Mouse (Mus musculus): ENCODE measurements at regions not wholly inside any gene's neighbourhood (a gene's known extent, or its start where the extent isn't known, plus 50 kb on each side); places are given as distances from the start of the nearest gene placed in this dataset.

- DNase-seq = no peak
Measured at GRCm38 (mm10) chr7:75923951-75924467, 75.9 kb downstream of the Klhl25 start.

DNA sequence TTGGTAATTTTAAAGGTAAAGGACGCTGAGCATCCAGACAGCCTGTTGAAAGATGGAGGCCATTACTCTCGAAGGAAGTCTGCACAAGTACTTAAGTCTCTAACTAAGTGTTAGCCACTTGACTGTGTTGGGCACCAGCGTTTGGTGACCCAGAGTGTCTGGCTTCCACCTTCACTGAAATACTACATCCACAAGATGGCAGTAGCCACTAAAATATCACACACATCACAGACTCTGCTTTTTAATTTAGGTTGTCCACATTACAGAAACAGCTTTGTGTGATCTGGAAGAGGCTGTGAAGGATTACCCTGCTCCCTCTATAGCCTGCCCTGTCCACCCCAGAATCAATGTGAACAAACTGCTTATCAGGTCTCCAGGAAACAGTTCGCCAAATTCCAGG, 79.4 kb downstream of the Klhl25 start:
- DNase-seq = peak; percentile 14

DNA sequence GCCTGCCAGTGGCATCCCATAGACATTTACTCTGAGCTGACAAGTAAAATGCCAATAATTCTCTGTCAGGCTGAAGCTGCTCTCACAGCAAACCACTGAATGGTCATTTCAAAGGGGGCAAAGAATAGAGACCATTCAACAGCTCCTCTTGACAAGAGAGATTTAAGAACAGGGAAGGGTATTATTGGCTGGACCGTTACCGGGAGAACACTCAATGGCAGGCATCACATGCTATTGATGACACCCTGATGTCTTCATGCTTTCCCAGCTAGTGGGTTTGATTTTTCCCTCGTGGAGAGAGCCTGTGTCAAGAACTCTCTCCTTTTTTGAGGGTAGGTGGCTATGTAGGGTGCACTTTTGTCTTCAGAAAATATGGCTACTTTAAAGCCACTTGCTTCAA, 95.7 kb downstream of the Klhl25 start:
- DNase-seq = no peak

- no peak for DNase-seq
Measured at GRCm38 (mm10) chr7:75955671-75956070, 107.6 kb downstream of the Klhl25 start.

DNA sequence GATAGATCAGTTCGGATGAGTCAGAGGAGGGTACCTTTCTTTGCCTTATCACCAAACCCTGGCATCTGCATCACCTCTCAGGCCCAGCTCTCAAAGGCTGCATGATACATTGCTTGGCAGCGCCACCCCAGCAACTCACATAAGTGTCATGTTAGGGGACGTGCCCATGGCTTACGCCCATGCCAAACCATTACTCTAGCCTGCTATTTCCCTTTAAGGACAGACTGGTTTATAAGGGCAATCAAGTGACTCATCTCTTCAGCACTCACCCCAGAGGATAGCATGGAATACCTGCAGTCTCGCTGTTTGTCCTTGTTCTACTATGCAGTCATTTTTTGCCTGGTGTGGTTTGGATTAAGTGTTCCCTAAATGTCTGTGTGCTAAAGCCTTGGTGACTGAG, 109.3 kb downstream of the Klhl25 start:
- no peak for DNase-seq

- DNase-seq = no peak
Measured at GRCm38 (mm10) chr7:75959903-75960620, 112.0 kb downstream of the Klhl25 start.

- no peak for DNase-seq
Measured at GRCm38 (mm10) chr7:75968177-75968576, 120.1 kb downstream of the Klhl25 start.

- DNase-seq = no peak
Measured at GRCm38 (mm10) chr7:75970914-75971313, 122.8 kb downstream of the Klhl25 start.

DNA sequence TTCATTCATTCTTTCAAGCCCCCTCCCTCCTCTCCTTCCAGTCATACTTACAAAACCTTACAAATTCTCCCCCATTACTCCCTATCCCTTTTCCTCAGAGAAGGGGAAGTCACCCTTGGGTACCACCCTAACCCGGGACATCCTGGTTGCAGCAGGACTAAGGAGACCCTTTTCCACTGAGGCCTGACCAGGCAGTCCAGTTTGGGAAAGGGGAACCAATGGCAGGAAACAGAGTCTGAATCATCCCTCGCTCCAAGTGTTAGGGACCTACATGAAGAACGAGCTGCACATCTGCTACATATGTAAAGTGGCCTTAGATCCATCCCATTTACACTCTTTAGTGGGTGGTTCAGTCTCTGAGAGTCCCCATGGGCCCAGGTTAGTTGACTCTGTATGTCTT, 123.6 kb downstream of the Klhl25 start:
- DNase-seq = no peak

DNA sequence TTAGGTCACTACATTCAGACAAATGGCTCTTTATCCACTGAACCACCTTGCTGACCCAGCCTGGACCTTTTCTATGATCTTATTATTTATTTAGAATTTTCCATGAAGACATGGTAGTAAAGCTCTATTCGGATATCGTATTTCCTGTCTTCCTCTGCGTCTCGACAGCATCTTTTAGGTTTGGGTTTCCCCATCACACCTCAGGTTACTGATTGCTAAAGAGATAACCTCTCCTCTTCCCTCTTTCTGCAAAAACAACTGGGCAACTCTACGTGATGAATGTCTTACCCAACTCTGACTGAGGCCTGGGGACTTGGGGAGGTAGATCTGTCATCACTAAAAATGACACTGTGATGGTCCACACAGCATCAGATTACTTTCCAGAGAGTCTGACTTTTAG, 133.4 kb downstream of the Klhl25 start:
- no peak for DNase-seq

DNA sequence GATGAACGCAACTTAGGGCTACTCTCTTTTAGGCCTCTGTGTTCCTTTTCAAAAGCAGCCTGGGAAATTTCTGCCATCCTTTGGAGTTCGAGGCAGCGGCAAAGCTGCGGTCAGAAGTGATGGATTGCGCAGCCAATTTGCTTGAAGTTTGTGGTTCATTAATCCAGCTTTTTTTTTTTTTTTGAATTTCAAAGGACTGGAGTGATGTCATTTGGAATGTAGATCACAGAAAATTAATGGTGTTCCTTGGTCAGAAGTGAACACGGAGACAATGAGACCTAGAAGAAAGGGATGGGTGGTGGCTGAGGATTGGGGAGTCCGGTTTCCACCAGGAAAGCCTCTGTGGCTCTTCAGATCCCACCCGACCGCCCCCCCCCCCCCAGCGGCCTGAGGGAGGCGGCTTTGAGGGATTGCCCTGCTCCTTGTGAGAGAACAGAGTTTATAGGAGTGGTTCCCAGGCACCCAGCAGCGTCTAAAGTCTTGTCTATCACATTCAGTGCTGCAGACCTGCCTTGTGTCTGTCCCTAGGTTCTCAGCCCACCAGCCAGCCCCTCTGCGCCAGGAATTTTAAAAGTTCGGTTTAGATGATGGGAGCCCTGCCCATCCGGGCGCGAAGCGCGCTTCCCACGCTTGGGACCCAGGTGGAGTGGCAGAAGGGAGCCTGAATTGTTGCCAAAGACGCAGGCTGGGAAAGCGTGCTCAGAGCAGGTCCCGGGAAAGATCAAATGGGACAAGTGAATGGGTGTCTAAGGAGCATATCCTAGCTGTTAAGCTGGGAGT, 135.1 kb downstream of the Klhl25 start:
- DNase-seq = no peak

- DNase-seq = no peak
Measured at GRCm38 (mm10) chr7:75983809-75984171, 135.7 kb downstream of the Klhl25 start.

DNA sequence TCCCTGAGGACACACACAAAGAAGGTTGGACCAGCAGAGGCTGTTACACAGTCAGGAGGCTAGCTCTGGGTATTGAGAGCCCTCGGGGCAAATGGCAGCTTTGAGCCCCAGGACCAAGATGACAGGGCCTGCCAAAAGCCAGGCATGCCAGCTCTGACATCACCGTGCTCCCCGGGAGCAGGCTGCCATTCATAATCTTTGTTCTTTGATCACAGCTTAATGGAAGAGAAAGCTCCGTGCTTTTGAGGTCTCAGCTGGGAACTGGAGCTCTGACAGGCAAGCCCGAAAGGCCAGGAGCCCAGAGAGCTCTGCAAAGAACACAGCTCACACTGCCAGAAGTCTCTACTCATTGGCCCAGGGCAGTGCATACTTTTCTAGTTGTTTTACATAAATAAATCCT, 150.7 kb downstream of the Klhl25 start:
- peak; percentile 12 for DNase-seq

- DNase-seq = no peak
Measured at GRCm38 (mm10) chr7:75999324-75999907, 151.3 kb downstream of the Klhl25 start.

- DNase-seq = no peak
Measured at GRCm38 (mm10) chr7:76001012-76001411, 152.9 kb downstream of the Klhl25 start.

- DNase-seq = no peak
Measured at GRCm38 (mm10) chr7:76008226-76008625, 160.1 kb downstream of the Klhl25 start.

DNA sequence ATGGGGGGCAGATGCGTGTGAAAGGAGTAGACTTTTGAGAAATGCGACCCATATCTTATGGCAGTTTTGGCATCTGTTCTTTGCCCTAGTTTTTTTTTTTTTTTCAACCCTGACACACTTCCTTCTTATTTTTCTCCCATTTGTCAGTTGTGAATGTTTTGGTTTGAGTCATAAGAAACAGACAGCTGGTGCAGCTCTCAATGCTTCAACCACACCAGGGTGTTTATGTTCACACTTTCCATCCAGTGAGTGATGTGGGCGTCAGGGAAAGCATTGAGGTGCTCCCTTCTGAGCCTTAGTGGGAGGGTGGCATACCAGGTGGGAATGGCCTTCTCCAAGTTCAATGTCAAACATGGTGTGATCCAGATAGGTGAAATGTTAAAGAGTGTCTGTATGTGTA, 181.9 kb upstream of the Agbl1 start:
- DNase-seq = no peak

DNA sequence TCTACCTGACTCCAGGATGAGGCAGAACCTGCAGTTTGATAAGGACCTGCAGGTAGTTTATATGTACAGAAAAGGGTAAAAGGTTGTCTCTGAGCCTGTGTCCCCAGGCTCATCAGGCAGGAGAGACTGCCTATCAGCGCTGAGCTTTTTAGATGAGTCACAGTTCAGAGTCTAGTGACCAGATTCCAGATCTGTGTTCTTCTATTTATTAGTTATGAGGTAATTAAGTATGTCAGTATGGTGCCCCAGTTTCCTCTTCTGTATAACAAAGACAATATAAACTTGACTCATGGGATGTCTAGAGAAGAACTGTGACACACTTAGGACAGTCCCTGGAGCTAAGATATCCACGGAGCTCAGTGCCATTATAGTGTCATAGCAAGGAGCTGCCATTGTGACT, 180.3 kb upstream of the Agbl1 start:
- DNase-seq = no peak

- no peak for DNase-seq
Measured at GRCm38 (mm10) chr7:76053843-76054242, 175.8 kb upstream of the Agbl1 start.

- DNase-seq = no peak
Measured at GRCm38 (mm10) chr7:76099149-76099548, 130.5 kb upstream of the Agbl1 start.

DNA sequence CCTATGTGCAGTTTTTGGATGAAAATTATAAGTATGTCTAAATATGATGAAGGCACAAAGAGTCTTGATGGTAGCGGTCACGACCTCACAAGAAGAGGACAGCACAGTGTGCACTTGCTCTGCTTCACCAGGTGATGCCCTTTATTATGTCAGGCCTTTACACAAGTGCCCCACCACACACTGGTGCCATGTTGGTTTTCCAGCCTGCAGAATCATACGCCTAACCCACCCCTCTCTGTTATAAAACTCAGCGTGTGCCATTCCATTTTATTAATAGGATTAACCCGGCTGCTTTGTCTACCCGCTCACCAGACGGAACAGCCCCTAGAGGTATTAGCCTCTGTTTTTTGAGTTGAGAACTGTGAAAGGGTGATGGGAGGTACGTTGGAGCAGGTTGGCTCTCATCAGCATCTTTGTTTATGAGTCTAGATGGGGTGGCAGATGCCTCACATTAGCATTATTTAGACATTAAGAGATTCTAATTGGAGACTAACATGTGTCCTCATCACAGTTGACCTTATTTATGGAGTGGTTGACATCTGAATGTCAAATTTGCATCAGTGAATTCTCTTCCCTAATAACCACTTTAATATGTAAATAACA, 108.3 kb upstream of the Agbl1 start:
- no peak for DNase-seq

DNA sequence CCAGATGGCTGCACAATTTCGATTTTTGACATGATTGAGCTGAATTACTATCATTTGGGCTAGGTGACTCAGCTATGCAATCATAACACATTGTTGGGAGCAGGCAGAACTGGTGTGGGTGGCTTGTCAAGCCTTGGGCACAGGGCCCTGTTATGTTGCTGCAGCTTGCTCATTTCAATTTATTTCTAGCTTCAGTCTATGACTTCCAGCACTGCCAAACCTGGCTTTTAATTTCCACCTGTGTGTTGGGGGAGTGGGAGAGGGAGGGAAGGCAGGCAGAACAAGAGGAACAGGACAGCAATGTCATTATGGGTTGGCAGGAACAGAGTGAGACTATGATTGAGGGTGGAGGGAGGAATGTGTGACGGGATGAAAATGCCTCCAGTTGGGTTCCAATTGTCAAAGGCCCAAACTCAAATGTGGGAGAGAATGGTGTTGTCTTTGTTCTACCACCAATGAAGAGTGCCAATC, 102.0 kb upstream of the Agbl1 start:
- DNase-seq = peak; percentile 10

DNA sequence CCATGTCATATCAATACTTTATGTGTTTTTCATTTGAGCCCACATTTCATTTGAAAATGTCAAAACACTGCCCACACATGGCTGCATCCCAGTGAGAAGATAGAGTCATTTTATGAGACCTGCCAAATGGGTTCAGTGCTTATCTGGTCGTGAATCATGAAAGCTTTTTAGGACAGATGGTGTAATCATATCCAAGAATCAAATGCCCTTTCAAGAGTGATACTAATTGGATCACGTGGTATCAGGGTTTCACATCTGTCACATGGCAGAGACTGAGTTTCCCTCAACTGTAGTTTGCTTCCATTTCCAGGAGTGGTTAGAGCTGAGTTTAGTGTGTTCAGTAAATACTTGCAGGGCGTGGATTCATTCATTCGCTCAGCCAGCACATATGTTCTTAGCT, 87.2 kb upstream of the Agbl1 start:
- no peak for DNase-seq

Data from adrenal gland, postnatal 14 days (tissue).